Mouse (Mus musculus): ENCODE measurements at regions not wholly inside any gene's neighbourhood (a gene's known extent, or its start where the extent isn't known, plus 50 kb on each side); places are given as distances from the start of the nearest gene placed in this dataset.

DNA sequence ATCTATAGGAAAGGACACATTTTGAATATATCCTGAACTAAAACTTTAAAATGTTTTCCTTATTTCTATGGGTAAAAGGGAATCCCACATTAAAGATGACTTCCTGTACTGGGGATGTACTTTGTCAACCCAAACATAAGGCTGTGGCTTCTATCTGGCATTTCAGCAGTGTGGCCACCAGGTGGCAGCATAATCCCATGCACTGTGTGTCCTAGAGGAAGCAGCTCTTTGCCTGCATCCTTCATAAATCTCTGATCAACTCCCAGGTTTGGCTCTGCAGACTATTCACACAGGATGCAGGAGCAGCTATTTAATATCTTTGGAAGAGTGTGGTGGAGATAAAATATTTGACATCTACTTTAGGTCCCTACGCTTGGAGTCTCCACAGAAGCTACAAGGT, 59.1 kb downstream of the Bmp15 start:
- no peak for ATAC-seq (ENCODE audit: low FRiP score, low TSS enrichment)
- no peaks in the 10 kb centered on the region for H3K27me3 ChIP-seq (ENCODE audit: control insufficient read depth, insufficient read depth, low read length)
- no peak for TF ChIP-seq EP300 (optimal IDR thresholded peaks at IDR 0.05)
- peak; percentile 90 for TF ChIP-seq CTCF (IDR thresholded peaks at IDR 0.05; ENCODE audit: low read depth)
- no peak overlapping the region for H3K27ac ChIP-seq (replicated peaks)
- no peaks in the 10 kb centered on the region for H3K9me3 ChIP-seq (ENCODE audit: control insufficient read depth, low read length)
- DNase-seq (ENCODE audit: low spot score), result peak; percentile 63
- WGBS, result 79% methylated on average over 1 of the region's 1 CpGs
- H3K36me3 ChIP-seq (ENCODE audit: control insufficient read depth, insufficient read depth, low read length), result no peaks in the 10 kb centered on the region
- H3K4me2 ChIP-seq (replicated peaks; ENCODE audit: low read depth), result no peak overlapping the region
- H3K4me3 ChIP-seq (ENCODE audit: low read depth, low read length), result no peak overlapping the region
- H3K9ac ChIP-seq (ENCODE audit: low read length), result no peak overlapping the region
- H3K4me1 ChIP-seq (replicated peaks; ENCODE audit: control insufficient read depth, insufficient read depth), result no peaks in the 10 kb centered on the region

DNA sequence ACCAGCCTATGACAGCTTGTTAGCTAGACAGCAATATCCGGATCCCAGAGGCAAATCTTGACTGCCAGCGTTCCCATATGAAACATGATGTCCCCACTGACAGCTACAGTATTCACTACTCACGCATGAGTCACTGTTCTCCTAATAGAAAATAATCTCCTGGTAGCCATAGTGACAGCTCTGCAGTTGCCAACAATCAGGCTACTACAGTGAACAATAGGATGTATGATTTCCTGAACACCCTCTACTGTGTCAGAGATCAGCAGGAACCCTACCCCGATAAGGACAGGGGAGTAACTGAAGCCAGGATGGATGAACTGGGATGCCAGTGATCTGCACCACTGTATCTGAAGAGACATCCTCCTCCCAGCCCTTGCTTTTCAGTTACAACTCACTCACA, 62.0 kb downstream of the Bmp15 start:
- no peak for DNase-seq (ENCODE audit: low spot score)
- WGBS, result 61% methylated on average over 4 of the region's 4 CpGs
- no peaks in the 10 kb centered on the region for H3K36me3 ChIP-seq (ENCODE audit: control insufficient read depth, insufficient read depth, low read length)
- no peak overlapping the region for H3K9ac ChIP-seq (ENCODE audit: low read length)
- no peak overlapping the region for H3K4me3 ChIP-seq (ENCODE audit: low read depth, low read length)
- ATAC-seq (ENCODE audit: low FRiP score, low TSS enrichment), result no peak
- no peaks in the 10 kb centered on the region for H3K27me3 ChIP-seq (ENCODE audit: control insufficient read depth, insufficient read depth, low read length)
- no peaks in the 10 kb centered on the region for H3K9me3 ChIP-seq (ENCODE audit: control insufficient read depth, low read length)
- H3K27ac ChIP-seq (replicated peaks), result no peak overlapping the region
- H3K4me2 ChIP-seq (replicated peaks; ENCODE audit: low read depth), result no peak overlapping the region
- no peaks in the 10 kb centered on the region for H3K4me1 ChIP-seq (replicated peaks; ENCODE audit: control insufficient read depth, insufficient read depth)
- TF ChIP-seq CTCF (IDR thresholded peaks at IDR 0.05; ENCODE audit: low read depth) (no peak), EP300 (optimal IDR thresholded peaks at IDR 0.05) (no peak)

DNA sequence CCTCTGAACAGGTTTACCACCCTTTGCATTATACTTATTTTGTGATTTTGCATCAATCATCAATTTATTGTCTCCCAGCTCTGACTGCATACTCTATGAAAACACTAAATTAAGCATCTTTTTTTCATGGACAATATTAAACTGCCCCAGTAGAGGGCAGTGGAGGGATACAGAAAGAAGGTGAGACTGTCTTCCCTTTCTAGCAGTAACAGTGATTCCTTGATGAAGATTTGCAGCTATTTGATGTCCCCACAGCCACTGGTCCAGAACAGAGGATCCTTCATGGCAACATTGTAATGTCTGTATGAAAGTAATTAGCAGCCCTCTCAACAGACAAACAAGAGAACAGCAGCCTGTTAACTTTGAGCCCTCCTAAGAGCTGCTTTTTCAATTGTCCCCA, 66.5 kb downstream of the Bmp15 start:
- Histone ChIP-seq H3K4me2 (replicated peaks; ENCODE audit: low read depth) (no peak overlapping the region), H3K9me3 (ENCODE audit: control insufficient read depth, low read length) (no peaks in the 10 kb centered on the region), H3K27me3 (ENCODE audit: control insufficient read depth, insufficient read depth, low read length) (no peaks in the 10 kb centered on the region), H3K4me3 (ENCODE audit: low read depth, low read length) (no peak overlapping the region), H3K4me1 (replicated peaks; ENCODE audit: control insufficient read depth, insufficient read depth) (no peaks in the 10 kb centered on the region), H3K36me3 (ENCODE audit: control insufficient read depth, insufficient read depth, low read length) (no peaks in the 10 kb centered on the region), H3K27ac (replicated peaks) (no peak overlapping the region), H3K9ac (ENCODE audit: low read length) (no peak overlapping the region)
- no peak for DNase-seq (ENCODE audit: low spot score)
- TF ChIP-seq EP300 (optimal IDR thresholded peaks at IDR 0.05) (no peak), CTCF (IDR thresholded peaks at IDR 0.05; ENCODE audit: low read depth) (peak; percentile 64)
- no peak for ATAC-seq (ENCODE audit: low FRiP score, low TSS enrichment)

- DNase-seq (ENCODE audit: low spot score) (no peak), ATAC-seq (ENCODE audit: low FRiP score, low TSS enrichment) (no peak)
- Histone ChIP-seq H3K27me3 (ENCODE audit: control insufficient read depth, insufficient read depth, low read length) (no peaks in the 10 kb centered on the region), H3K36me3 (ENCODE audit: control insufficient read depth, insufficient read depth, low read length) (no peaks in the 10 kb centered on the region), H3K4me1 (replicated peaks; ENCODE audit: control insufficient read depth, insufficient read depth) (no peaks in the 10 kb centered on the region), H3K9ac (ENCODE audit: low read length) (no peak overlapping the region), H3K9me3 (ENCODE audit: control insufficient read depth, low read length) (no peaks in the 10 kb centered on the region), H3K4me2 (replicated peaks; ENCODE audit: low read depth) (no peak overlapping the region), H3K4me3 (ENCODE audit: low read depth, low read length) (no peak overlapping the region), H3K27ac (replicated peaks) (no peak overlapping the region)
- no peak for TF ChIP-seq EP300 (optimal IDR thresholded peaks at IDR 0.05)
- TF ChIP-seq CTCF (IDR thresholded peaks at IDR 0.05; ENCODE audit: low read depth), result no peak
- WGBS, result 46% methylated on average over 2 of the region's 2 CpGs
These were observed 67.6 kb downstream of the Bmp15 start for GRCm38 (mm10) chrX:6252873-6253272.

Measured in stomach, postnatal 0 days (tissue).